ENCODE assay signal across 13 mouse cellular contexts in the genomic region with DNA sequence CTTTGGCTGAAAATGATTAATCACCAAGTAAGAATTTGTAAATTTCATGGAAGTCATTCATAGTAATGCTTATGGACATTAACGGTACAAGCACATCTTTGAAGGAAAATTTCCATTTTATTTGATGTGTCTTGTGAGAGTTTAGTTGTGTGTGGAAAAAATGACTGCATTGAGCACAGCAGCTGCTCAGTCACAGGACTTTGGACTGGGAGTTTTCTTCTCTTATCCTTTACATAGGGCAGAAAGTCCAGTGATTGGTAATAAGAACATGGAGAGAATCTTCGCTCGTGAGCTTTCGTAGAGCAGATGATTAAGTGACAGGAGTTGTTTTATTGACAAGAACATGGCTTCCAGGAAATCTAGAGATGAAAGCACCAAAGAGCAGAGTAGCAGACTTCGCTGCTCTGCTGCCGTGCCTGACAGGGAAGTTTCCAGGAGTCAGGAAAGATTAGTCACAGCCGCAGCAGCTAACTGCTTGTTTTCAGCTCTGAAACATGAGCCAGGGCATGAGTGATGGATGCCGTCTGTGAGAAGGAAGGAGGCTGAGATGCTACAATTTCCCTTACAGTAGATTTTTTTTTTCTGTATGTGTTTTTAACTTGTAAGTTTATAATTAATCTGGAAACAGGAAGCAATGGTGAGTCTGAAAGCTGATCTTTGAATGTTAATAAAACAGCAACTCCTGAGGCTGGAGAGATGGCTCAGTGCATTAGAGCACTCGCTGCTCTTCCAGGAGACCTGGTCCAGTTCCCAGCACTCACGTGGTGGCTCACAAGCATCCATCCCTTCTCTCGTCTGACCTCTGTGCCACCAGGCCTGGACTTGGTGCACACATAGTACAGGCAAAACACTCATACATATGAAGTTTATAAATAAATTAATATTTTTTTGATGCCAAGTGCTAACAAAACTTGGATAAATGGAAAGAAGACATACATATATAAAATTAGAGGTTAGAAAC. TPM values are rescaled to one million over a fixed set of nuclear protein-coding genes. Genes with fewer than 3 reads are reported as not detected.
A peak's percentile ranks its signal among the peaks of the same experiment; 100 is the strongest.
DNase-seq lines count a peak whose midpoint lies in the region; ATAC-seq lines count a peak whose summit lies in the region.
"Had no signal": no experiment of that assay in that cellular context is flagged by ENCODE, and none has a peak within 500 bp of the region (broad histone marks: within the 10 kb centered on the region; RNA-seq: fewer than 3 reads in every experiment).

No protein-coding gene starts in this region.

- DNase-seq in NIH3T3 (ENCODE audit: low read depth) = peak; percentile 83
- DNase-seq in large intestine, adult 2 months (ENCODE audit: low read depth, low spot score) = peak; percentile 39
- no peak for DNase-seq in urinary bladder, postnatal 36 days (ENCODE audit: low spot score in 2 of 2)
- DNase-seq: cerebellum, adult 18-20 months; layer of hippocampus, adult 9-11 months; liver; lung, postnatal 36 days had no signal

- 58% methylated on average over 11 of the region's 11 CpGs for WGBS in heart, embryonic 12.5 days
- WGBS in heart, embryonic 11.5 days (ENCODE audit: insufficient replicate concordance) = 60% methylated on average over 11 of the region's 11 CpGs
- WGBS in intestine, embryonic 15.5 days = 54% methylated on average over 11 of the region's 11 CpGs
- WGBS in large intestine, adult 2 months = 25% methylated on average over 11 of the region's 11 CpGs
- WGBS in liver, embryonic 12.5 days (ENCODE audit: insufficient replicate concordance) = 85% methylated on average over 11 of the region's 11 CpGs
- WGBS in midbrain, embryonic 16.5 days = 92% methylated on average over 11 of the region's 11 CpGs

- no peak overlapping the region for H3K4me3 ChIP-seq in heart, embryonic 12.5 days
- no peak overlapping the region for H3K4me3 ChIP-seq in heart, embryonic 11.5 days (ENCODE audit: low read depth, low read length)
- no peak overlapping the region for H3K4me3 ChIP-seq in intestine, embryonic 15.5 days (replicated peaks)
- no peak overlapping the region for H3K4me3 ChIP-seq in liver, embryonic 12.5 days
- no peak overlapping the region for H3K4me3 ChIP-seq in midbrain, embryonic 16.5 days (ENCODE audit: low read depth, low read length)
- H3K4me3 ChIP-seq: forebrain, embryonic 10.5 days had no signal

- H3K4me1 ChIP-seq in heart, embryonic 12.5 days (replicated peaks) = 0 out of 2 replicates have a peak, but pooled peaks cover 4% of the 10 kb centered on the region
- H3K4me1 ChIP-seq in heart, embryonic 11.5 days (ENCODE audit: control insufficient read depth, insufficient read depth, low read length) = no peaks in the 10 kb centered on the region
- 0 out of 2 replicates have a peak, but pooled peaks cover 4% of the 10 kb centered on the region for H3K4me1 ChIP-seq in intestine, embryonic 15.5 days (replicated peaks)
- 0 out of 2 replicates have a peak, but pooled peaks cover 5% of the 10 kb centered on the region for H3K4me1 ChIP-seq in liver, embryonic 12.5 days
- H3K4me1 ChIP-seq in midbrain, embryonic 16.5 days (ENCODE audit: control insufficient read depth, insufficient read depth, low read length) = no peaks in the 10 kb centered on the region
- H3K4me1 ChIP-seq: forebrain, embryonic 10.5 days had no signal

- H3K27me3 ChIP-seq in heart, embryonic 12.5 days (replicated peaks) = no peaks in the 10 kb centered on the region
- no peaks in the 10 kb centered on the region for H3K27me3 ChIP-seq in heart, embryonic 11.5 days (ENCODE audit: control insufficient read depth, insufficient read depth, low read length)
- H3K27me3 ChIP-seq in intestine, embryonic 15.5 days (replicated peaks) = no peaks in the 10 kb centered on the region
- H3K27me3 ChIP-seq in liver, embryonic 12.5 days (replicated peaks) = no peaks in the 10 kb centered on the region
- no peaks in the 10 kb centered on the region for H3K27me3 ChIP-seq in midbrain, embryonic 16.5 days (ENCODE audit: control insufficient read depth, insufficient read depth, low read depth, low read length)

- peaks cover 46% of the 10 kb centered on the region for H3K36me3 ChIP-seq in heart, embryonic 12.5 days
- H3K36me3 ChIP-seq in heart, embryonic 11.5 days (ENCODE audit: control insufficient read depth, insufficient read depth, low read length) = 0 out of 2 replicates have a peak, but pooled peaks cover 7% of the 10 kb centered on the region
- peaks cover 9% of the 10 kb centered on the region; the same call in 1 of the 2 replicates for H3K36me3 ChIP-seq in intestine, embryonic 15.5 days
- H3K36me3 ChIP-seq in liver, embryonic 12.5 days = peaks cover 81% of the 10 kb centered on the region
- peaks cover 13% of the 10 kb centered on the region; the same call in 1 of the 2 replicates for H3K36me3 ChIP-seq in midbrain, embryonic 16.5 days (ENCODE audit: control insufficient read depth, insufficient read depth, low read length)

- H3K9ac ChIP-seq in heart, embryonic 12.5 days = no peak overlapping the region
- H3K9ac ChIP-seq in heart, embryonic 11.5 days (ENCODE audit: low read depth, low read length) = no peak overlapping the region
- no peak overlapping the region for H3K9ac ChIP-seq in intestine, embryonic 15.5 days
- no peak overlapping the region for H3K9ac ChIP-seq in liver, embryonic 12.5 days
- H3K9ac ChIP-seq in midbrain, embryonic 16.5 days (ENCODE audit: low read depth, low read length) = no peak overlapping the region

- H3K9me3 ChIP-seq in heart, embryonic 12.5 days (replicated peaks) = no peaks in the 10 kb centered on the region
- no peaks in the 10 kb centered on the region for H3K9me3 ChIP-seq in heart, embryonic 11.5 days (replicated peaks; ENCODE audit: control insufficient read depth, low read length)
- H3K9me3 ChIP-seq in intestine, embryonic 15.5 days = no peaks in the 10 kb centered on the region
- H3K9me3 ChIP-seq in liver, embryonic 12.5 days (replicated peaks) = no peaks in the 10 kb centered on the region
- H3K9me3 ChIP-seq in midbrain, embryonic 16.5 days (replicated peaks; ENCODE audit: control insufficient read depth, low read length, poor library complexity, severe bottlenecking) = no peaks in the 10 kb centered on the region
- H3K9me3 ChIP-seq: forebrain, embryonic 10.5 days had no signal

- H3K27ac ChIP-seq in heart, embryonic 12.5 days (ENCODE audit: poor library complexity, severe bottlenecking) = peak overlapping the region; percentile 64; the same call in 1 of the 2 replicates
- no peak overlapping the region for H3K27ac ChIP-seq in heart, embryonic 11.5 days (ENCODE audit: low read depth, low read length)
- H3K27ac ChIP-seq in intestine, embryonic 15.5 days = no peak overlapping the region
- no peak overlapping the region for H3K27ac ChIP-seq in liver, embryonic 12.5 days
- no peak overlapping the region for H3K27ac ChIP-seq in midbrain, embryonic 16.5 days (ENCODE audit: low read length)
- H3K27ac ChIP-seq: forebrain, embryonic 10.5 days had no signal

- no peak overlapping the region for H3K4me2 ChIP-seq in heart, embryonic 12.5 days
- no peak overlapping the region for H3K4me2 ChIP-seq in heart, embryonic 11.5 days
- no peak overlapping the region for H3K4me2 ChIP-seq in intestine, embryonic 15.5 days (replicated peaks)
- H3K4me2 ChIP-seq in liver, embryonic 12.5 days = no peak overlapping the region
- no peak overlapping the region for H3K4me2 ChIP-seq in midbrain, embryonic 16.5 days (ENCODE audit: low read length)

- no peak for ATAC-seq in heart, embryonic 12.5 days (ENCODE audit: insufficient number of reproducible peaks, low FRiP score)
- ATAC-seq in heart, embryonic 11.5 days (replicated peaks; ENCODE audit: insufficient number of reproducible peaks, low FRiP score, low TSS enrichment) = no peak
- peak; percentile 89 for ATAC-seq in intestine, embryonic 15.5 days
- ATAC-seq in liver, embryonic 12.5 days = no peak
- no peak for ATAC-seq in midbrain, embryonic 16.5 days

RNA-seq across cellular contexts. Expression of a gene that starts 9.2 kb away (rescaled TPM):
- 77.0 and 81.6 TPM in 2 replicates for polyA plus RNA-seq in heart, embryonic 12.5 days (2016; fragmentation: Nextera tagmentation; extraction: Ambion mirVana)
- polyA plus RNA-seq in heart, embryonic 11.5 days (2014; fragmentation: Nextera tagmentation; extraction: Ambion mirVana) = 80.2 and 87.5 TPM in 2 replicates
- 81.8 and 83.0 TPM in 2 replicates for polyA plus RNA-seq in intestine, embryonic 15.5 days (2015; fragmentation: Nextera tagmentation; extraction: Ambion mirVana)
- 15.5 and 22.1 TPM in 2 replicates for polyA plus RNA-seq in large intestine, adult 2 months (2012; rRNA removed)
- polyA plus RNA-seq in liver, embryonic 12.5 days (2016; fragmentation: Nextera tagmentation; extraction: Ambion mirVana) = 89.2 and 89.3 TPM in 2 replicates
- 89.3 and 95.1 TPM in 2 replicates for polyA plus RNA-seq in midbrain, embryonic 16.5 days (2015; fragmentation: Nextera tagmentation; extraction: Ambion mirVana)

Comparison
In these comparisons a context has a peak if more than half of its experiments do, and no peak if none do; other contexts are left out.
1. DNase-seq: peak in NIH3T3 (single experiment) and large intestine, adult 2 months (single experiment); none in urinary bladder, postnatal 36 days (0 of 2).